Mouse (Mus musculus) stomach, postnatal 0 days (tissue): Measurements from ENCODE around the gene Pabpn1l.

ENCODE experiments used
- CTCF ChIP-seq: IDR thresholded peaks from 2 replicates; pipeline ENCODE4 v1.5.1; 2016; ENCODE audit warnings: antibody characterized with exemption, low read depth, mild to moderate bottlenecking, moderate library complexity
- EP300 ChIP-seq: optimal IDR thresholded peaks from 2 replicates; pipeline ENCODE3; 2016; ENCODE audit warnings: antibody characterized with exemption

- TF ChIP-seq EP300 = no peak
- TF ChIP-seq CTCF = no peak
These were observed 48.2 kb upstream of the Pabpn1l start for GRCm38 (mm10) chr8:122670718-122671117.
